Mouse (Mus musculus) bone marrow, adult 2 months (tissue): ENCODE data around the gene Fam185a. TPM values are rescaled to one million over a fixed set of nuclear protein-coding genes. Genes with fewer than 3 reads are reported as not detected.

Experiments used
- H3K27ac ChIP-seq: fragments of 200-500 bp; 2 replicates; pipeline ENCODE4 v1.5.1; 2012; ENCODE audit warnings: low read depth, mild to moderate bottlenecking, control low read depth, inconsistent platforms, low read length; ENCODE audit not compliant: control insufficient read depth, poor library complexity, insufficient read depth
- H3K4me1 ChIP-seq: fragments of 200-500 bp; 2 replicates; pipeline ENCODE4 v1.6.1; 2011; ENCODE audit warnings: low read length; ENCODE audit not compliant: control insufficient read depth, insufficient read depth
- H3K4me3 ChIP-seq: fragments of 200-500 bp; replicated peaks from 2 replicates; pipeline ENCODE3; 2011; ENCODE audit warnings: mild to moderate bottlenecking, low read depth, low read length, control low read depth; ENCODE audit not compliant: control insufficient read depth
- CTCF ChIP-seq: fragments of 200-500 bp; IDR thresholded peaks from 2 replicates; pipeline ENCODE4 v1.5.1; 2011; ENCODE audit warnings: low read length, control low read depth; ENCODE audit not compliant: control insufficient read depth, insufficient read depth
- POLR2A ChIP-seq: fragments of 200-500 bp; IDR thresholded peaks from 2 replicates; pipeline ENCODE4 v1.6.1; 2011; ENCODE audit warnings: low read depth, mild to moderate bottlenecking, control low read depth, low read length, borderline replicate concordance; ENCODE audit not compliant: control insufficient read depth
- WGBS: fragments of 180-500 bp; shearing (Covaris S2); methylation state at CpG from one replicate; pipeline ENCODE4 v1.1.7; 2018; 5-methylcytosine and 5-hydroxymethylcytosine counted together
- polyA plus RNA-seq: library from polyadenylated mRNA; stranded (reverse); fragments of >200 nt; gene quantifications from 2 replicates; pipeline ENCODE4 v1.2.4, GENCODE M21; 2011; ENCODE audit warnings: low replicate concordance; ENCODE audit not compliant: missing spikeins, insufficient read depth, insufficient read length

Fam185a gene
- polyA plus RNA-seq, 1 experiment = 4.6 TPM

DNA sequence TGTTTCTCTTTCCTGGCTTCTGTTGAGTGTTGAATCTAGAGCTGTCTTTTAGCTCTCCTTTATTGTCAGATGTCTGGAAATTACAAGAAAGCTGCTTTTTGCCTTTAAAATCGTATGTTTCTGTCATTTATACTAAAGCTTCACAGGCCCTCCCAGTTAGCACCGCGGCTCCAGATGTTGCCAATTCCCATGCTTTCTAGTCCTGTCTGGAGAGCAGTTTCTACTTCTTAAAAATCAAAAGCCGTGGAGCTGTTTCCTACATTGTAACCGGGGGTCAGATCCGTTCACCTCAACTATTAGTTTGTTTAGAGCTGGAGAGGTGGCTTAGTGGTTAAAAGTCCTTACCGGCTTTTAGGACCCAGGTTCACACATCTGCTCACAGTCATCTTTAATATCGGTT, 58.5 kb downstream of the Fam185a start:
- no peak for TF ChIP-seq CTCF
- no peak for TF ChIP-seq POLR2A

GRCm38 (mm10) chr5:21485197-21485829, 60.6 kb downstream of the Fam185a start:
- WGBS = 62% methylated on average over 8 of the region's 8 CpGs
- H3K27ac ChIP-seq = no peak overlapping the region
- no peak overlapping the region for H3K4me3 ChIP-seq
- no peaks in the 10 kb centered on the region; the same call in 1 of the 2 replicates for H3K4me1 ChIP-seq
- TF ChIP-seq POLR2A (no peak), CTCF (no peak)

More for the DNA sequence above, 58.5 kb downstream of the Fam185a start:
- 89% methylated on average over 8 of the region's 8 CpGs for WGBS
- no peak overlapping the region for H3K27ac ChIP-seq
- no peaks in the 10 kb centered on the region; the same call in 1 of the 2 replicates for H3K4me1 ChIP-seq
- no peak overlapping the region for H3K4me3 ChIP-seq

DNA sequence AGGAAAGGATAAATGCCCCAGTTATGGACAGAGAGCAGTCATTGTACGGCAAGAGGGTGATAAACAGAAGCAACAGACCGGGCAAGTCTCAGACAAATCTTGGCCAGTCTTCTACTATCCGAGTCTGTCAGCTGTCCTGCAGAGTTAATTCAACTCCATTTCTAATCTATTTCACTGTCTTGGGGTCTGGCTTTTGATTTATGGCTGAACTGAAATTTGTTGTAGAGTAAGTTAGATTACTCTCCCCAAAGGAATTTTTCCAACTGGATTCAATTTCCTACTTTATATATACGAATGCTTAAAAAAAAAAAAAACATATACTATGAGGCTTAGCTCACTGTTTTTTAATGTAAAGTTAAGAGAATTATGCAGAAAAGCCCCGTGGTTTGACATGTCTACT, 62.0 kb downstream of the Fam185a start:
- H3K27ac ChIP-seq = no peak overlapping the region
- 75% methylated on average over 5 of the region's 5 CpGs for WGBS
- TF ChIP-seq POLR2A = no peak
- TF ChIP-seq CTCF = no peak
- no peaks in the 10 kb centered on the region; the same call in 1 of the 2 replicates for H3K4me1 ChIP-seq
- H3K4me3 ChIP-seq = no peak overlapping the region

GRCm38 (mm10) chr5:21487306-21487705, 62.5 kb downstream of the Fam185a start:
- no peak overlapping the region for H3K27ac ChIP-seq
- no peaks in the 10 kb centered on the region; the same call in 1 of the 2 replicates for H3K4me1 ChIP-seq
- 82% methylated on average over 3 of the region's 3 CpGs for WGBS
- TF ChIP-seq POLR2A (no peak), CTCF (no peak)
- H3K4me3 ChIP-seq = no peak overlapping the region

DNA sequence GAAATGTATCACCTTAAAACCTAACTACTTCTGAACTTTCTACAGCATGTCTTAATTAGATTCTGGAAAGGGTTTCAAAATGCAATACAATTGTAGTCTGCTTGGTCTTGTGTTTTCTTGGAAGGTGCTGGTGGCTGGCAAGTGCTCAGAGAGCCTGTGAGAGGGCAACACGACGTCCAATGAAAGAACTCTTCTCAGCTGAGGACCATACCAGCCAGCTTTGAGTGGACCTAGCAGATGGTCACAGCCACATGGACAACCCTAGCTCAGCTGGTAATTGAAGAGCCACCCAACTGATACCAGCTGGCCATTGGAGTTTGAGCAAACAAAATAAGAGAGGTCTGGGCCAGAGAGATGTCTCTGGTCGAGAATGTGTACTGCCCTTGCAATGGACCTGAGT, 63.0 kb downstream of the Fam185a start:
- 79% methylated on average over 3 of the region's 3 CpGs for WGBS
- no peak for TF ChIP-seq POLR2A
- TF ChIP-seq CTCF = no peak
- H3K27ac ChIP-seq = no peak overlapping the region
- no peak overlapping the region for H3K4me3 ChIP-seq
- H3K4me1 ChIP-seq = no peaks in the 10 kb centered on the region; the same call in 1 of the 2 replicates

GRCm38 (mm10) chr5:21488506-21488905, 63.7 kb downstream of the Fam185a start:
- no peak for TF ChIP-seq CTCF
- no peak for TF ChIP-seq POLR2A
- no peaks in the 10 kb centered on the region; the same call in 1 of the 2 replicates for H3K4me1 ChIP-seq
- H3K4me3 ChIP-seq = no peak overlapping the region
- WGBS = 82% methylated on average over 5 of the region's 5 CpGs
- no peak overlapping the region for H3K27ac ChIP-seq

DNA sequence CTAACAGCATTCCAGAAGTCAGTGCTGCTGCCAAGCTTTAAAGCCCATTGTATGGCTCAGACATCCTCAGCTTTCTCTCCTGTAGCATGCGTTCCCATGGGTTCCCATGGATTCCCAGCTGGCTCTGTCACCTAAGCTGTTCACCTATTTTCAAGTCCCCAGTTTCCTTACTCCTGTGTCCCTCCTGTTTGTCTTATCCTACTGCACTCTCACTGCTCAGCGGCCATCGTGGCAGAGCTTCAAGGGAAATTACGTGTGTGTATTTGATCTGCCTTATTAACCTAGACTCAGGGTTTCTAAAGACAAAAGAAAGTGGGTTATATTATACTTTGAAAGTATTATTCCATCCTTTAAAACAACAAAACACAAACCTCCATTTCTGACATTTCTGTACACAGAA, 64.4 kb downstream of the Fam185a start:
- Histone ChIP-seq H3K27ac (no peak overlapping the region), H3K4me1 (no peaks in the 10 kb centered on the region; the same call in 1 of the 2 replicates), H3K4me3 (no peak overlapping the region)
- TF ChIP-seq POLR2A (no peak), CTCF (no peak)
- WGBS = 86% methylated on average over 4 of the region's 4 CpGs

GRCm38 (mm10) chr5:21491469-21491868, 66.7 kb downstream of the Fam185a start:
- Histone ChIP-seq H3K4me1 (no peaks in the 10 kb centered on the region; the same call in 1 of the 2 replicates), H3K4me3 (no peak overlapping the region), H3K27ac (no peak overlapping the region)
- 76% methylated on average over 2 of the region's 2 CpGs for WGBS
- TF ChIP-seq CTCF = no peak
- TF ChIP-seq POLR2A = no peak
